Mouse (Mus musculus): ENCODE measurements around the gene Sae1. TPM values are rescaled to one million over a fixed set of nuclear protein-coding genes. Genes with fewer than 3 reads are reported as not detected.

The Sae1 gene
- polyA plus RNA-seq, 1 experiment from 2014 or later: 253 TPM

GRCm38 (mm10) chr7:16317094-16317493 lies 70.5 kb downstream of the Sae1 start:
- no peak overlapping the region for H3K4me3 ChIP-seq (ENCODE audit: low read depth, low read length)
- WGBS: 83% methylated on average over 14 of the region's 14 CpGs

GRCm38 (mm10) chr7:16315222-16315759 lies 72.3 kb downstream of the Sae1 start:
- no peak overlapping the region for H3K9ac ChIP-seq (ENCODE audit: low read length)
- DNase-seq (ENCODE audit: low spot score): no peak
- peaks cover 11% of the 10 kb centered on the region; the same call in 1 of the 2 replicates for H3K27me3 ChIP-seq (replicated peaks; ENCODE audit: control insufficient read depth, insufficient read depth, low read length)
- no peaks in the 10 kb centered on the region for H3K9me3 ChIP-seq (replicated peaks; ENCODE audit: control insufficient read depth, low read length)
- peaks cover 7% of the 10 kb centered on the region; the same call in 1 of the 2 replicates for H3K36me3 ChIP-seq (ENCODE audit: control insufficient read depth, insufficient read depth, low read length)
- no peak overlapping the region for H3K4me3 ChIP-seq (ENCODE audit: low read depth, low read length)
- H3K4me2 ChIP-seq (ENCODE audit: low read length): no peak overlapping the region
- no peak overlapping the region for H3K27ac ChIP-seq (ENCODE audit: low read depth, low read length)
- 74% methylated on average over 4 of the region's 4 CpGs for WGBS
- ATAC-seq: no peak
- H3K4me1 ChIP-seq (ENCODE audit: control insufficient read depth, insufficient read depth, low read length): peaks cover 14% of the 10 kb centered on the region

More at GRCm38 (mm10) chr7:16317094-16317493, 70.5 kb downstream of the Sae1 start:
- Histone ChIP-seq H3K4me2 (ENCODE audit: low read length) (no peak overlapping the region), H3K36me3 (ENCODE audit: control insufficient read depth, insufficient read depth, low read length) (peaks cover 7% of the 10 kb centered on the region; the same call in 1 of the 2 replicates), H3K27me3 (replicated peaks; ENCODE audit: control insufficient read depth, insufficient read depth, low read length) (peaks cover 5% of the 10 kb centered on the region; the same call in 1 of the 2 replicates), H3K27ac (ENCODE audit: low read depth, low read length) (no peak overlapping the region), H3K9ac (ENCODE audit: low read length) (no peak overlapping the region), H3K4me1 (ENCODE audit: control insufficient read depth, insufficient read depth, low read length) (peaks cover 14% of the 10 kb centered on the region), H3K9me3 (replicated peaks; ENCODE audit: control insufficient read depth, low read length) (no peaks in the 10 kb centered on the region)
- ATAC-seq: no peak
- no peak for DNase-seq (ENCODE audit: low spot score)

GRCm38 (mm10) chr7:16314221-16314775 lies 73.3 kb downstream of the Sae1 start:
- WGBS: 5% methylated on average over 12 of the region's 13 CpGs
- Histone ChIP-seq H3K4me2 (ENCODE audit: low read length) (peak overlapping the region; percentile 95), H3K27ac (ENCODE audit: low read depth, low read length) (peak overlapping the region; percentile 91), H3K4me3 (ENCODE audit: low read depth, low read length) (peak overlapping the region; percentile 58), H3K9ac (ENCODE audit: low read length) (peak overlapping the region; percentile 80), H3K27me3 (replicated peaks; ENCODE audit: control insufficient read depth, insufficient read depth, low read length) (peaks cover 11% of the 10 kb centered on the region; the same call in 1 of the 2 replicates), H3K36me3 (ENCODE audit: control insufficient read depth, insufficient read depth, low read length) (peaks cover 7% of the 10 kb centered on the region; the same call in 1 of the 2 replicates), H3K4me1 (ENCODE audit: control insufficient read depth, insufficient read depth, low read length) (peaks cover 17% of the 10 kb centered on the region), H3K9me3 (replicated peaks; ENCODE audit: control insufficient read depth, low read length) (no peaks in the 10 kb centered on the region)
- no peak for ATAC-seq
- DNase-seq (ENCODE audit: low spot score): no peak

GRCm38 (mm10) chr7:16313481-16314220 lies 74.0 kb downstream of the Sae1 start:
- Histone ChIP-seq H3K4me2 (ENCODE audit: low read length) (peak overlapping the region; percentile 95), H3K27me3 (replicated peaks; ENCODE audit: control insufficient read depth, insufficient read depth, low read length) (peaks cover 11% of the 10 kb centered on the region; the same call in 1 of the 2 replicates), H3K4me3 (ENCODE audit: low read depth, low read length) (peak overlapping the region; percentile 58), H3K4me1 (ENCODE audit: control insufficient read depth, insufficient read depth, low read length) (peaks cover 17% of the 10 kb centered on the region), H3K9ac (ENCODE audit: low read length) (peak overlapping the region; percentile 80), H3K27ac (ENCODE audit: low read depth, low read length) (peak overlapping the region; percentile 91), H3K36me3 (ENCODE audit: control insufficient read depth, insufficient read depth, low read length) (peaks cover 7% of the 10 kb centered on the region; the same call in 1 of the 2 replicates), H3K9me3 (replicated peaks; ENCODE audit: control insufficient read depth, low read length) (no peaks in the 10 kb centered on the region)
- DNase-seq (ENCODE audit: low spot score) (peak; percentile 80), ATAC-seq (peak; percentile 62)
- WGBS: 0% methylated on average over 46 of the region's 66 CpGs

GRCm38 (mm10) chr7:16312672-16313311 lies 74.8 kb downstream of the Sae1 start:
- peak overlapping the region; percentile 80 for H3K9ac ChIP-seq (ENCODE audit: low read length)
- H3K27ac ChIP-seq (ENCODE audit: low read depth, low read length): peak overlapping the region; percentile 91
- H3K4me2 ChIP-seq (ENCODE audit: low read length): peak overlapping the region; percentile 95
- peaks cover 11% of the 10 kb centered on the region; the same call in 1 of the 2 replicates for H3K27me3 ChIP-seq (replicated peaks; ENCODE audit: control insufficient read depth, insufficient read depth, low read length)
- DNase-seq (ENCODE audit: low spot score) (peak; percentile 57), ATAC-seq (no peak)
- no peaks in the 10 kb centered on the region for H3K9me3 ChIP-seq (replicated peaks; ENCODE audit: control insufficient read depth, low read length)
- peak overlapping the region; percentile 58 for H3K4me3 ChIP-seq (ENCODE audit: low read depth, low read length)
- peaks cover 7% of the 10 kb centered on the region; the same call in 1 of the 2 replicates for H3K36me3 ChIP-seq (ENCODE audit: control insufficient read depth, insufficient read depth, low read length)
- under 1% methylated on average over 12 of the region's 12 CpGs for WGBS
- peaks cover 17% of the 10 kb centered on the region for H3K4me1 ChIP-seq (ENCODE audit: control insufficient read depth, insufficient read depth, low read length)

GRCm38 (mm10) chr7:16312011-16312671 lies 75.5 kb downstream of the Sae1 start:
- Histone ChIP-seq H3K27me3 (replicated peaks; ENCODE audit: control insufficient read depth, insufficient read depth, low read length) (peaks cover 11% of the 10 kb centered on the region; the same call in 1 of the 2 replicates), H3K36me3 (ENCODE audit: control insufficient read depth, insufficient read depth, low read length) (0 out of 2 replicates have a peak, but pooled peaks cover 1% of the 10 kb centered on the region), H3K9ac (ENCODE audit: low read length) (peak overlapping the region; percentile 75), H3K4me3 (ENCODE audit: low read depth, low read length) (peak overlapping the region; percentile 58), H3K9me3 (replicated peaks; ENCODE audit: control insufficient read depth, low read length) (no peaks in the 10 kb centered on the region), H3K27ac (ENCODE audit: low read depth, low read length) (peak overlapping the region; percentile 48), H3K4me2 (ENCODE audit: low read length) (peak overlapping the region; percentile 95), H3K4me1 (ENCODE audit: control insufficient read depth, insufficient read depth, low read length) (peaks cover 17% of the 10 kb centered on the region)
- ATAC-seq (no peak), DNase-seq (ENCODE audit: low spot score) (no peak)
- 0% methylated on average over 44 of the region's 49 CpGs for WGBS

GRCm38 (mm10) chr7:16311453-16312004 lies 76.1 kb downstream of the Sae1 start:
- Histone ChIP-seq H3K36me3 (ENCODE audit: control insufficient read depth, insufficient read depth, low read length) (no peaks in the 10 kb centered on the region), H3K4me1 (ENCODE audit: control insufficient read depth, insufficient read depth, low read length) (peaks cover 17% of the 10 kb centered on the region), H3K4me2 (ENCODE audit: low read length) (peak overlapping the region; percentile 95), H3K9me3 (replicated peaks; ENCODE audit: control insufficient read depth, low read length) (no peaks in the 10 kb centered on the region), H3K4me3 (ENCODE audit: low read depth, low read length) (peak overlapping the region; percentile 58), H3K9ac (ENCODE audit: low read length) (peak overlapping the region; percentile 75), H3K27ac (ENCODE audit: low read depth, low read length) (0 out of 2 replicates have a peak overlapping the region, but pooled peaks have one; percentile 48), H3K27me3 (replicated peaks; ENCODE audit: control insufficient read depth, insufficient read depth, low read length) (peaks cover 11% of the 10 kb centered on the region; the same call in 1 of the 2 replicates)
- DNase-seq (ENCODE audit: low spot score): no peak
- 2% methylated on average over 14 of the region's 14 CpGs for WGBS
- ATAC-seq: no peak
